Mouse (Mus musculus): ENCODE results near the gene Slc39a1. TPM values are rescaled to one million over a fixed set of nuclear protein-coding genes. Genes with fewer than 3 reads are reported as not detected.
A peak's percentile ranks its signal among the peaks of the same experiment; 100 is the strongest.

Gene Slc39a1
- 10 to 100 TPM; 83.7 to 84.3 TPM for total RNA-seq (2021)

- intact Hi-C loops (cut with DNase I), result no loop called here
Observed at GRCm38 (mm10) chr3:90247960-90248745, at the start of gene Slc39a1. Slc39a1 (plus strand) TSS chr3:90248172.

GRCm38 (mm10) chr3:90202884-90203283, 45.1 kb upstream of the Slc39a1 start:
- intact Hi-C loops (cut with DNase I), result no loop called here
- DNase-seq (ENCODE audit: low spot score), result no peak

More at GRCm38 (mm10) chr3:90247960-90248745, at the start of gene Slc39a1:
- peak; percentile 92 for DNase-seq (ENCODE audit: low spot score)

GRCm38 (mm10) chr3:90203619-90204018, 44.4 kb upstream of the Slc39a1 start:
- DNase-seq (ENCODE audit: low spot score), result no peak
- intact Hi-C loops (cut with DNase I), result no loop called here

GRCm38 (mm10) chr3:90204582-90204981, 43.4 kb upstream of the Slc39a1 start:
- intact Hi-C loops (cut with DNase I), result no loop called here
- DNase-seq (ENCODE audit: low spot score), result no peak

GRCm38 (mm10) chr3:90208662-90209061, 39.3 kb upstream of the Slc39a1 start:
- no peak for DNase-seq (ENCODE audit: low spot score)
- intact Hi-C loops (cut with DNase I), result no loop called here

GRCm38 (mm10) chr3:90209908-90210566, 37.9 kb upstream of the Slc39a1 start:
- no peak for DNase-seq (ENCODE audit: low spot score)
- intact Hi-C loops (cut with DNase I), result no loop called here

- intact Hi-C loops (cut with DNase I), result no loop called here
- no peak for DNase-seq (ENCODE audit: low spot score)
Observed at GRCm38 (mm10) chr3:90211475-90212398, 36.2 kb upstream of the Slc39a1 start.

GRCm38 (mm10) chr3:90212723-90213122, 35.2 kb upstream of the Slc39a1 start:
- no peak for DNase-seq (ENCODE audit: low spot score)
- intact Hi-C loops (cut with DNase I), result no loop called here

- intact Hi-C loops (cut with DNase I), result no loop called here
- peak; percentile 83 for DNase-seq (ENCODE audit: low spot score)
Observed at GRCm38 (mm10) chr3:90213377-90213866, 34.5 kb upstream of the Slc39a1 start, which contains the start of the genes Rps27 and Rab13. Rps27 (minus strand) TSS chr3:90213651. Rab13 (plus strand) TSS chr3:90213695.

GRCm38 (mm10) chr3:90213956-90214684, 33.9 kb upstream of the Slc39a1 start:
- intact Hi-C loops (cut with DNase I), result no loop called here
- DNase-seq (ENCODE audit: low spot score), result no peak

GRCm38 (mm10) chr3:90215825-90216380, 32.1 kb upstream of the Slc39a1 start:
- intact Hi-C loops (cut with DNase I), result no loop called here
- no peak for DNase-seq (ENCODE audit: low spot score)

GRCm38 (mm10) chr3:90220088-90220487, 27.9 kb upstream of the Slc39a1 start:
- intact Hi-C loops (cut with DNase I), result loop anchor here (1.0 to 5.0 kb wide), 2 partner anchors 42 to 153 kb away; no protein-coding TSS in a partner anchor
- DNase-seq (ENCODE audit: low spot score), result no peak

- DNase-seq (ENCODE audit: low spot score), result peak; percentile 79
- intact Hi-C loops (cut with DNase I), result loop anchor here (1.0 to 5.0 kb wide), 2 partner anchors 42 to 153 kb away; no protein-coding TSS in a partner anchor
Observed at GRCm38 (mm10) chr3:90220531-90220951, 27.4 kb upstream of the Slc39a1 start.

- DNase-seq (ENCODE audit: low spot score), result no peak
- intact Hi-C loops (cut with DNase I), result loop anchor here (5.0 kb wide), 1 partner anchor 41 kb away; no protein-coding TSS in a partner anchor
Observed at GRCm38 (mm10) chr3:90221123-90221522, 26.8 kb upstream of the Slc39a1 start.

GRCm38 (mm10) chr3:90222455-90222854, 25.5 kb upstream of the Slc39a1 start:
- DNase-seq (ENCODE audit: low spot score), result no peak
- intact Hi-C loops (cut with DNase I), result loop anchor here (5.0 kb wide), 1 partner anchor 40 kb away; no protein-coding TSS in a partner anchor

- intact Hi-C loops (cut with DNase I), result loop anchor here (5.0 kb wide), 1 partner anchor 39 kb away; no protein-coding TSS in a partner anchor
- no peak for DNase-seq (ENCODE audit: low spot score)
Observed at GRCm38 (mm10) chr3:90222941-90223340, 25.0 kb upstream of the Slc39a1 start.

- no peak for DNase-seq (ENCODE audit: low spot score)
- intact Hi-C loops (cut with DNase I), result loop anchor here (5.0 kb wide), 1 partner anchor 38 kb away; no protein-coding TSS in a partner anchor
Observed at GRCm38 (mm10) chr3:90224331-90224730, 23.6 kb upstream of the Slc39a1 start.

GRCm38 (mm10) chr3:90231075-90231474, 16.9 kb upstream of the Slc39a1 start:
- no peak for DNase-seq (ENCODE audit: low spot score)
- intact Hi-C loops (cut with DNase I), result no loop called here

Measured in heart, postnatal 25 days (tissue).